In the genomic region with DNA sequence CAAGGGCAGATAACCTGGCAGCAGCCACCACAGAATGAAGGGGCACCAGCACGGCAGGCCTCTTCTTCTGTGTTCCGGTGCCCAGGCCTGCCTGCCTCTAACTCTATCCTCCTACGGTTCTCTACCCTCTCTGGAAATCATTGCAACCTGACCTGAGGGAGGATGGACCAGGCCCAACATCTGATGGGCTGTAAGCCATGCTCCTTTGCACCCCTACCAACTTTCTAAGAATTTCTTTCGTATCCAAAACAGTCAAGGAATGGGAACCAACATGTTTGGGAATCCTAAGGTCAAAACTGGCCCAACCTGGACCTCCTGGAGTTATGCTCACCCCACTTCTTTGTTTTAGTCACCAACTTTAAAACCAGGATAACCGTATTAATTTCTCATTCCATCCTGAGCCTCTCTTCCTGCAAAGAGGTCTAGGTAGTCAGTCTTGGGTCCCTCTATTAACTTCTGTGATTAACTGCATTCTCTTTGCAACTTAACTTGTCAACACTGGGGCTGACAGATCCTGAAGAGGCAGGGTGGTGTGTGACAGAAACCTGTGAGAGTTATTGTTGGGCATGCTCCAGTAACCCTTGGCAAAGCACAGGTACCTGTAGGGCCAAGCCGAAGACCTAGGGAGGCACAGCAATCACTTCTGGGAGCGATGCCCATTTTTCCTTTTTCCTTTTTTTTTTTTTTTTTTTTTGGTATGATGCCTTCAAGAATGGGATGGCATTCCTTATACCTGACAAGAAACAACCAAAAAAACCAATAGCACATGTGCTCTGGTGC, we compare ENCODE assay signal across 23 mouse cellular contexts. TPM values are rescaled to one million over a fixed set of nuclear protein-coding genes. Genes with fewer than 3 reads are reported as not detected.
A peak's percentile ranks its signal among the peaks of the same experiment; 100 is the strongest.
DNase-seq lines count a peak whose midpoint lies in the region; ATAC-seq lines count a peak whose summit lies in the region.
"Had no signal": no experiment of that assay in that cellular context is flagged by ENCODE, and none has a peak within 500 bp of the region (broad histone marks: within the 10 kb centered on the region; RNA-seq: fewer than 3 reads in every experiment).

No protein-coding gene starts in this region.

- no peak for ATAC-seq in cerebellum, adult (ENCODE audit: insufficient number of reproducible peaks, low FRiP score, low TSS enrichment)
- ATAC-seq in kidney, embryonic 15.5 days (replicated peaks; ENCODE audit: low FRiP score), result no peak
- ATAC-seq: CD4-positive, CD25-positive, alpha-beta regulatory T cell, adult 4 months; forebrain, embryonic 13.5 days; forebrain, postnatal 0 days; hindbrain, postnatal 0 days had no signal

- H3K9me3 ChIP-seq in kidney, embryonic 15.5 days (replicated peaks), result no peaks in the 10 kb centered on the region
- H3K9me3 ChIP-seq: embryonic facial prominence, embryonic 13.5 days; forebrain, embryonic 13.5 days; G1E; heart, embryonic 13.5 days; hindbrain, embryonic 12.5 days had no signal

- no peak overlapping the region for H3K4me2 ChIP-seq in kidney, embryonic 15.5 days
- H3K4me2 ChIP-seq: embryonic facial prominence, embryonic 13.5 days; forebrain, embryonic 13.5 days; heart, embryonic 13.5 days; hindbrain, embryonic 12.5 days had no signal

- peak; percentile 26 to 38 for DNase-seq in cerebellum, adult 18-20 months
- DNase-seq in cerebellum, postnatal 25 days, result peak; percentile 27 to 57
- DNase-seq in cerebellum, adult 11-12 months, result no peak
- no peak for DNase-seq in kidney, postnatal 14 days
- DNase-seq in testis, postnatal 14 days (ENCODE audit: low spot score), result peak; percentile 45
- DNase-seq in testis, postnatal 10 days (ENCODE audit: low spot score), result no peak
- DNase-seq: adrenal gland, adult 8-10 months; B cell, adult 2 months; cerebellum, adult 9-11 months; gastrocnemius, postnatal 14 days had no signal

- no peaks in the 10 kb centered on the region for H3K27me3 ChIP-seq in kidney, embryonic 15.5 days
- H3K27me3 ChIP-seq: embryonic facial prominence, embryonic 13.5 days; forebrain, embryonic 13.5 days; heart, embryonic 13.5 days; hindbrain, embryonic 12.5 days had no signal

- H3K27ac ChIP-seq in kidney, embryonic 15.5 days, result peak overlapping the region; percentile 77
- H3K27ac ChIP-seq: embryonic facial prominence, embryonic 13.5 days; forebrain, embryonic 13.5 days; hindbrain, embryonic 12.5 days; hindbrain, postnatal 0 days had no signal

- H3K36me3 ChIP-seq in kidney, embryonic 15.5 days, result peaks cover 8% of the 10 kb centered on the region; the same call in 1 of the 2 replicates
- H3K36me3 ChIP-seq: G1E had no signal

- WGBS in kidney, embryonic 15.5 days, result 84% methylated on average over 7 of the region's 7 CpGs

- H3K9ac ChIP-seq in kidney, embryonic 15.5 days, result no peak overlapping the region
- H3K9ac ChIP-seq: embryonic facial prominence, embryonic 13.5 days; forebrain, embryonic 13.5 days; forebrain, postnatal 0 days; heart, embryonic 13.5 days; hindbrain, embryonic 12.5 days had no signal

- H3K4me1 ChIP-seq in kidney, embryonic 15.5 days, result peaks cover 26% of the 10 kb centered on the region
- H3K4me1 ChIP-seq: embryonic facial prominence, embryonic 13.5 days; forebrain, embryonic 13.5 days; hindbrain, embryonic 12.5 days had no signal

- H3K4me3 ChIP-seq in kidney, embryonic 15.5 days (replicated peaks), result no peak overlapping the region
- H3K4me3 ChIP-seq: embryonic facial prominence, embryonic 13.5 days; forebrain, embryonic 13.5 days; heart, embryonic 13.5 days; hindbrain, embryonic 12.5 days had no signal

RNA-seq across cellular contexts. Expression of gene Gm2a, which starts 11.8 kb away (rescaled TPM):
- 32.7 and 32.9 TPM in 2 replicates for polyA plus RNA-seq in kidney, embryonic 15.5 days (2015; fragmentation: Nextera tagmentation; extraction: Ambion mirVana)
- polyA plus RNA-seq: G1E had no signal

RNA-seq across cellular contexts. Expression of gene Ccdc69, which starts 31.8 kb away (rescaled TPM):
- 3.2 and 3.3 TPM in 2 replicates for polyA plus RNA-seq in kidney, embryonic 15.5 days (2015; fragmentation: Nextera tagmentation; extraction: Ambion mirVana)
- polyA plus RNA-seq: G1E had no signal

RNA-seq across cellular contexts. Expression of gene Slc36a3, which starts 41.8 kb away (rescaled TPM):
- not detected in 2 replicates for polyA plus RNA-seq in kidney, embryonic 15.5 days (2015; fragmentation: Nextera tagmentation; extraction: Ambion mirVana)
- polyA plus RNA-seq: brain, embryonic 14.5 days; embryonic facial prominence, embryonic 13.5 days; forebrain, embryonic 13.5 days; forebrain, postnatal 0 days; G1E; heart, embryonic 13.5 days; heart, postnatal 0 days; hindbrain, embryonic 12.5 days; hindbrain, postnatal 0 days; intestine, embryonic 14.5 days had no signal

Comparison
In these comparisons a context has a peak if more than half of its experiments do, and no peak if none do; other contexts are left out.
1. DNase-seq: peak in cerebellum, adult 18-20 months (2 of 2), cerebellum, postnatal 25 days (2 of 2) and testis, postnatal 14 days (single experiment); none in cerebellum, adult 11-12 months (single experiment), kidney, postnatal 14 days (single experiment) and testis, postnatal 10 days (single experiment).